Mouse (Mus musculus): ENCODE measurements around the gene Obp2a. TPM values are rescaled to one million over a fixed set of nuclear protein-coding genes. Genes with fewer than 3 reads are reported as not detected.
"Not testable (repeated sequence)": the region's sequence is repeated elsewhere in the genome, so short reads cannot be mapped to it uniquely, and the experiment has no call there.

Gene Obp2a
- total RNA-seq (2021), result not detected

GRCm38 (mm10) chr2:25699743-25700142 is at the start of gene Obp2a:
Gene Obp2a (plus strand): TSS chr2:25700043.
- intact Hi-C loops (cut with DNase I), result loop anchor here (2.0 kb wide), 1 partner anchor 53 kb away; no protein-coding TSS in a partner anchor
- DNase-seq, result not testable (repeated sequence)

GRCm38 (mm10) chr2:25652902-25653301 is 46.9 kb upstream of the Obp2a start, which contains the start of gene Lcn8:
Gene Lcn8 (plus strand): TSS chr2:25653120.
- no peak for DNase-seq
- intact Hi-C loops (cut with DNase I), result no loop called here

DNA sequence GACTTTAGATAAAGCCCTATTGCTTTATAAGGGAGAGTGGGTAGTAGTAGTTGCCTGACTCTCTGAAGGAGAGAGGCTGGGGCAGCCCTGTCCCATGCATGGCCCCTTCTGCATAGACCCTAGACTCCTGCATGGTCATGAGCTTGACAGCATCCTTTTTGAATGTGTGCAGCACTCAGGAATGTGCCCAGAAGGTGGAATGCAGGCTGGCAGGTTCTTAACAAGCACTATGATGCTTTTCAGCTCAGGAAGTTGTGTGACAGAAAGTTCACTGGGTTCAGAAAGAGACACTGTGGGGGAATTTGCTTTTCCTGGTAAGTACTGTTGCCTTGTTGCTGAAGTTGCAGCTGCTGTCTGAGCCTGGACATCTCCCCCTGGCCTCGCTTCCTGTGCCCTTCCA is 45.3 kb upstream of the Obp2a start:
- intact Hi-C loops (cut with DNase I), result no loop called here
- no peak for DNase-seq

- DNase-seq, result peak; percentile 42 to 49
- intact Hi-C loops (cut with DNase I), result no loop called here
Observed at GRCm38 (mm10) chr2:25656691-25657090, 43.2 kb upstream of the Obp2a start.

- peak in 1 of 2 experiments; percentile 13 for DNase-seq
- intact Hi-C loops (cut with DNase I), result no loop called here
Observed at GRCm38 (mm10) chr2:25657246-25657645, 42.6 kb upstream of the Obp2a start.

GRCm38 (mm10) chr2:25657652-25658051 is 42.2 kb upstream of the Obp2a start, which contains the start of gene Lcn5:
Gene Lcn5 (plus strand): TSS chr2:25657952.
- intact Hi-C loops (cut with DNase I), result no loop called here
- no peak for DNase-seq

- peak in 1 of 2 experiments; percentile 14 for DNase-seq
- intact Hi-C loops (cut with DNase I), result no loop called here
Observed at GRCm38 (mm10) chr2:25660279-25660678, 39.6 kb upstream of the Obp2a start.

- intact Hi-C loops (cut with DNase I), result no loop called here
- DNase-seq, result no peak
Observed at GRCm38 (mm10) chr2:25661245-25661970, 38.4 kb upstream of the Obp2a start.

DNA sequence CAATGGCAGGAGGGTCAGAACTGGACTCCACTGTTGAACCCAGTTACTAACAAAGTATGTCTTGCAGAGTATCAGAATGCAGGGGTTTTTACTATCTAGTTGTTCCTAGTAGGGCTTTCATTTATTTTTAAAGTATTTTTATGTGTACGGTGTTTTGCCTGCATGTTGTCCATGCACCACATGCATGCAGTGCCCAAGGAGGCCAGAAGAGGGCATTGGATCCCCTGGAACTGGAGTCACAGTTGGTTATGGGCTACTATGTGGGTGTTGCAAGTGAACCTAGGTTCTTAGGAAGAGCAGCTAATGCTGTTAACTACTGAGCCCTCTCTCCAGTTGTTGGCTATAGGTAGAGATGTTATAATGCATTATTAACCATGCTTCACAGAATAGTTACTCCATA is 36.3 kb upstream of the Obp2a start:
- intact Hi-C loops (cut with DNase I), result no loop called here
- peak; percentile 33 to 52 for DNase-seq

DNA sequence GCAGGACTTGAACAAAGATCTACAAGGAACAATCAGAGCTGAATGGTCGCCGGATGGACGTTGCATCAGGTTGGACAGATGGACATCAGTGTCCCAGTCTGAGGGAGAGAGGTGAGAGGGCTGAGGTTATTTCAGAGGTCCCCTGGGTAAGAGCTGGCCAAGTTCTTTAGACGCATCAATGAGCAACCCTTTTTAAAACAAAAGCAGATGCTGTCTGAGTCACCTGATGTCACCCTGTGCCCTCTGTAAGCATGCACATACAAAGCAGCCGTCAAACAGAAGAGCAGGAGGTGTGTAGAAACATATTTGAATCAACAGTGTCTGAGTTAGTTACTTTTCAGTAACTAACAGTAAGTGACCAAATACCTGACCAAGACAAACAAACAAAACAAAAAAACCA is 35.7 kb upstream of the Obp2a start:
- intact Hi-C loops (cut with DNase I), result no loop called here
- DNase-seq, result no peak

DNA sequence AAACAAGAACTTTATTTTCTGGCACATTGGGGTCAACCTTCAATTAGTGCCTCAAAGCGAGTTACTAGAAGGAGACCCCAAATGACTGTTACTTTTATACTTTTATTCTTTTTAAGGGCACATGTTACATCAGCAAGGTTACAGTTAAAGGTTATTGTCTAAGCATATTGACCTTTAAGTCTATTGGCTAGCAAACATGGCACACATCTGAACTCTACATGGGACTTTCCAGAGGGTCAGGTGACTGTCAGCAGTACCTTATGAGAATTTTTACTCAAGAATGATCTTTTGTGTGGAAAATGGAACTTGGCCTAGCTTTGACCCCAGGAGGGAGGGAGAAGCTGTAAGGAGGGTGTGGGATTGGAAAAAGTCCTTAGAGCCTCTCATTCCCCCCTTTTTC is 33.3 kb upstream of the Obp2a start:
- no peak for DNase-seq
- intact Hi-C loops (cut with DNase I), result no loop called here

DNA sequence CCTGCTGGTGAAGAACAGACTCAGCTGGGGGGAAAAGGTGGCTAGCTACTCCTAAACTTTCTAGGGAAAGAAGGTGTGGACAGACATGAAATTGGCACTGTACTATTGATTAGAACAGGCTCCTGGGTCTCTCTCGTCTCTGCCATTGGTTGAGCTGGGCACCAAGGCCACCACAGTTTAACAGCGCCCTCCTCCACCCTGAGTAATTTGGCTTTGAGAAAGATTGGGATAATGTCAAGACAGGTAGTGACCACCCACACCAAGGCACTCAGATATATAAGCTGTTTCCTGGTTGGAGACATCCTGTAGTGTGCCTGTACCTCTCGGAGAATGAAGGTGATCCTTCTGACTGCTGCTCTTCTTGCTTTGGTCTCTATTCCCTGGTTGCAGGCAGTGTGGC is 23.4 kb upstream of the Obp2a start, which contains the start of gene Lcn6:
Gene Lcn6 (plus strand): TSS at position 301 of the 400 bp plus-strand sequence.
- DNase-seq, result no peak
- intact Hi-C loops (cut with DNase I), result no loop called here

DNA sequence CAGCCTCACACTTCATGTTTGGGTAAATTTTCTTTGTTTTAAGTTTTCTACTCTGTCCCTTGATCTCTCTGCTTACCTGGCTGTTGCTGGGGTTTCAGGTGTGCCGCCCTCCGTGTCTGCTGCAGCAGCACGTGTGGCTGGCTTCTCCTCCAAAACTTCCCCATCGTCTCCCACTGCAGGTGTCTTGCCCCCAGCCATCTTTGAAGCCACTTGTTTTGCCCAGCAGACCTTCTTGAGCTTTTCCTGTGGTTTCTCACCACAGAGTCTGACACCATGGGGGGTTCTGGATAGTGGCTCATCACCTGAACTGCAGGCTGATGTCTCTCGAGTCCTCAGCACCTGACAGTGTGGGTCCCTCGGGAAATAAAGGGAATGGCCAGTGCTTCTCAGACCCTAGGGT is 20.3 kb upstream of the Obp2a start:
- intact Hi-C loops (cut with DNase I), result no loop called here
- no peak for DNase-seq

DNA sequence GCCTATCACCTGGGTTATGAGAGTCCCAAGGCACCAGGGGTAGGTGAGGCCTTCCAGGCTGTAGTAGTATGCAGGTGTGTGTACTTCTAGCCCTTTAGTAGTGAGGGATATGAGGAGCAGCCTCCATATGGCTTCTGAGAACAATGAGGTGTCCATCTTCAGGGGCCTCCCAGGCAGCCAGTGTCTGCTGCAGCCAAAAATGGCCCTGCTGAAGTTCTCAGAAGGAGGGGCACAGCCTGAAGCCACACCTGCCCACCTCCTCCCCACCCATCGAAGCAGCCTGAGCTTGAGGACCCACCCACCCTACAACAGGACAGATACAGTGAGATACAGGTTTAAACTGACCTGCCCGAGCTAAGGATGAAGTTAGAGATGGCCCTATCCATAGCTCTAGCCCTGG is 17.4 kb upstream of the Obp2a start, which contains the start of gene Lcn10:
Gene Lcn10 (plus strand): TSS at position 301 of the 400 bp plus-strand sequence.
- intact Hi-C loops (cut with DNase I), result loop anchor here (5.0 kb wide), 1 partner anchor 50 kb away; no protein-coding TSS in a partner anchor
- DNase-seq, result no peak

- no peak for DNase-seq
Observed at GRCm38 (mm10) chr2:25686941-25687340, 12.9 kb upstream of the Obp2a start.

DNA sequence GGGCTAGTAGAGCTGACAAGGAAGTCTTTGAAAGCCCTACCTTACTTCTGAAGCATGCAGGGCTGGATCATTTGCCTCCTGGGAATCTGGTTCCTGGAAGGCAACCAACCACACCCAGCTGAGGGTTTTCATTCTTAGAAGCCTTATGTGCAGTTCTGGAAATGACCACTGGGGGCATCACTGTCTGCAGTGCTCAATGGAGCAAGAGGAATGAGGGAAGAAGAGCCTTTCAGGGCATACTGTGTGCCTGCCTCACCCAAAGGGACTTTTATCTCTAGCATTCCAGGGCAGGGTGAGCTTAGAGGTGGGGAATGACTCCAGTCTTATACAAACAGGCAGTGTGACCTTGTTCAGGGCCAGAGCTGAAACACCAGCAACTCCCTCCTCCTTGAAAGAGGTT is 5.2 kb upstream of the Obp2a start:
- intact Hi-C loops (cut with DNase I), result no loop called here
- peak; percentile 61 to 78 for DNase-seq

More at GRCm38 (mm10) chr2:25686941-25687340, 12.9 kb upstream of the Obp2a start:
- intact Hi-C loops (cut with DNase I), result no loop called here

DNA sequence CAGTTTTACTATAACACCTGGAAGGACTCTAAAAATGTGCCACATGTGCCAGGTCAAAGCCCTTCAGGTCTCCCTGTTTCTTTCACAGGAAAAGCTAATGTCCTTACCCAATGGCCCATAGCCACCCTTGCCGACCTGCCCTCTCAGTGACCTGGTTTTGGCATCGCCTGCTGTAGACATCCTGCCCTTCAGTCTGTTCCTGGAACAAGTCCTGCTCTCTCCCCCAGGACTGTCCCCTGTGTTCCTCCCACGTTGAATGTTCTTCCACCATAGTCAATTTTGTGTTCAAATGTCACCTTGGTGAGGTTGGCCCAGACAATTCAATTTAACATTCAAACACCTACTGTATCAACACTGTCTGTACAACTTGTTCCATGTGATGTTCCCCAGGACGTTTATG is 2.9 kb upstream of the Obp2a start:
- intact Hi-C loops (cut with DNase I), result no loop called here
- no peak for DNase-seq

DNA sequence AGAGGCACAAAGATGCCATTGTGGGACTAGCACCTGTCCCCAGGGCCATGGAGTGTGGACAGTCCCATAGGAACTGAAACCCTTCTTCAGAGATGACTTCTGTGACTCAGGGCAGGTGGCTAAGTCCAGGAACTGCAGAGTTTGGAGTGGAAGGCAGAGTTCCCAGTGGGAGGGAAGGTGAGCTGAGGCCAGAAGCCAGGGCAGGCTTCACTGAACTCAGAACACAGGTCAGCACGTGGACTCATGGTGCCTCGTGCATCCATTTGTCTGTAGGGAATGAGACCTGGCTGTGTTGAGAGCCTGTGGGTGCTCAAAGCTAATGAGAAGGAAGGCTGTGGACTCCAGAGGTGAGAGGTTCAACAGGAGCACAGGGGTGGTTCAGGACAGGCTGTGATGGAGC is 1.1 kb upstream of the Obp2a start:
- no peak for DNase-seq
- intact Hi-C loops (cut with DNase I), result loop anchor here (2.0 kb wide), 1 partner anchor 54 kb away; no protein-coding TSS in a partner anchor

DNA sequence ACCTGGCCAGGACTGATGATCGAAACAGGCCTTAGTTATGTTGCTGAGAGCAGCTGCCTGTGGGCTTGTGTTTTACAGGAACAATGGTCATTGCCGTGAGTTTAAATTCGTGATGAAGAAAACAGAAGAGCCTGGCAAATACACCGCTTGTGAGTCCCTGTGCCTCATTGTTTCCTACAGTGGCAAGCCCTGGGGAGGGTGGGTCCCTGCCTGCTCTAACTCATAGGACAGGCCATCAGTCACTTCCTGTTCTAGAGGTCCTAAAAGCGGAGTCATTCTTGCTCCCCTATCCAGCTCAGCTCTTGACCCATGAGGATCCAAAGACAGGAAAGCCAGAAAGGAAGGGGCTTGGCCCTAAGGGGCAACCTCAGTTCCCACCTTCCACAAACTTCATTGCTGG is 1.2 kb downstream of the Obp2a start:
- no peak for DNase-seq
- intact Hi-C loops (cut with DNase I), result no loop called here

DNA sequence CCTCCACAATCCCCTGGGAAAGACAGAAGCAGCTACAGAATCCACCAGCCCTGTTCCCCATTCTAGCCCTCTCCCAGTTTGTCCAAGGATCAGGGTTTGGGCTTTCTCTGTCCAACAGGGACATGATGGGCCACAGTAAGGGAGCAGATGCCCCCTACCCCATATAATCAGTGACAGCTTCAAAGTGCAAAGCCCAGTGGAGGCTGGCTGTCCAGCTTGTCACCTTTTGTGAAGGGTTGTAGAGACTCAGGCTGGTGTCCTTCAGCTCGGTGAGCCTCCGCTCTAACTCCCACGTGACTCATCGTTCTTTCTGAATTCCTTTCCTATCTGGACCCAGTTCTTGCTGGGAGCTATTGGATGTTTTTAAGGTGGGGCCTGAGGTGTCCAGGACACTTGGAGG is 3.9 kb downstream of the Obp2a start:
- DNase-seq, result no peak
- intact Hi-C loops (cut with DNase I), result no loop called here

- intact Hi-C loops (cut with DNase I), result no loop called here
- peak; percentile 75 to 77 for DNase-seq
Observed at GRCm38 (mm10) chr2:25706643-25707481, 7.0 kb downstream of the Obp2a start, which contains the start of gene Bmyc. Gene Bmyc (plus strand): TSS chr2:25706739.
